Mouse (Mus musculus) kidney, embryonic 14.5 days (tissue): ENCODE data around the gene Tacc3. TPM values are rescaled to one million over a fixed set of nuclear protein-coding genes. Genes with fewer than 3 reads are reported as not detected.
A peak's percentile ranks its signal among the peaks of the same experiment; 100 is the strongest.

Experiments used
- ATAC-seq: fragments of 200-750 bp; cut with Nextera tagmentation; 2 replicates; pipeline ENCODE4 v1.8.0; 2017; ENCODE audit warnings: moderate number of reproducible peaks, mild to moderate bottlenecking, moderate TSS enrichment, moderate library complexity; ENCODE audit not compliant: low FRiP score, low TSS enrichment
- H3K27ac ChIP-seq: fragments of 300-500 bp; sonication (generic); 2 replicates; pipeline ENCODE4 v1.5.1; 2014; ENCODE audit warnings: low read depth, mild to moderate bottlenecking, low read length, moderate library complexity, mixed read lengths
- H3K27me3 ChIP-seq: fragments of 300-500 bp; sonication (generic); 2 replicates; pipeline ENCODE4 v1.6.1; 2014; ENCODE audit warnings: mild to moderate bottlenecking, low read length; ENCODE audit not compliant: control insufficient read depth, insufficient read depth
- H3K36me3 ChIP-seq: fragments of 300-500 bp; sonication (generic); 2 replicates; pipeline ENCODE4 v1.6.1; 2014; ENCODE audit warnings: low read length, mixed read lengths; ENCODE audit not compliant: control insufficient read depth, insufficient read depth
- H3K4me1 ChIP-seq: fragments of 300-500 bp; sonication (generic); 2 replicates; pipeline ENCODE4 v1.6.1; 2014; ENCODE audit warnings: low read length, mixed read lengths; ENCODE audit not compliant: control insufficient read depth, insufficient read depth
- H3K4me2 ChIP-seq: fragments of 300-500 bp; sonication (generic); replicated peaks from 2 replicates; pipeline ENCODE4 v1.6.1; 2014; ENCODE audit warnings: low read depth, mild to moderate bottlenecking, low read length
- H3K4me3 ChIP-seq: fragments of 300-500 bp; sonication (generic); 2 replicates; pipeline ENCODE4 v1.5.1; 2014; ENCODE audit warnings: mild to moderate bottlenecking, low read length
- H3K9ac ChIP-seq: fragments of 300-500 bp; sonication (generic); 2 replicates; pipeline ENCODE4 v1.6.1; 2014; ENCODE audit warnings: low read depth, mild to moderate bottlenecking, low read length, moderate library complexity
- H3K9me3 ChIP-seq: fragments of 300-500 bp; sonication (generic); 2 replicates; pipeline ENCODE4 v1.6.1; 2016; ENCODE audit warnings: low read length; ENCODE audit not compliant: control insufficient read depth
- WGBS: fragments of 180-500 bp; shearing (Covaris S2); extraction: QIAGEN DNeasy Blood & Tissue Kit; methylation state at CpG from one replicate; pipeline ENCODE4 v1.1.7; 2014; 5-methylcytosine and 5-hydroxymethylcytosine counted together
- polyA plus RNA-seq: library from polyadenylated mRNA; unstranded; fragments of >200 nt; fragmentation: Nextera tagmentation; extraction: Ambion mirVana; gene quantifications from 2 replicates; pipeline ENCODE4 v1.2.1, GENCODE M21; 2014

The Tacc3 gene
- polyA plus RNA-seq, 1 experiment from 2014 or later, result 205 TPM

DNA sequence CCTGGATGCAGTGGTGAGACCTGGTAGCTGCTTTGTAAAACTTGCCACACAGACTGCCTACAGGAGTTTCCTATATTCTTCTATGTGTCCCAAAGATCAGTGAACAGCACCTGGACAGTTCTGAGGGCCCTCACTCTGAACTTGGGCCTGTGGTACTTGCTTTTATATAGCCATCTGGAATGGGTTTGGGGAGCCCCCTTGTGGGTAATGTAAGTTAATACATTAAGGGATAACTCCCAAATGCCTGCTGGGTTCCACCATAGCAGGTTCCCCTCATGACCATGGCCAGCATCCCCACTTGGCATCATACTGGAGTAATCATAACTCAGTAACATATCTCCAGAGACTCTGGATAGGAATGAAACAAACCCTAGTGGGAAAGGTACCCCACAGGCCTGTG, 10.3 kb downstream of the Tacc3 start:
- Histone ChIP-seq H3K36me3 (peaks cover 85% of the 10 kb centered on the region), H3K9me3 (no peaks in the 10 kb centered on the region), H3K9ac (no peak overlapping the region), H3K4me1 (no peaks in the 10 kb centered on the region), H3K27ac (no peak overlapping the region), H3K4me3 (no peak overlapping the region), H3K27me3 (no peaks in the 10 kb centered on the region), H3K4me2 (no peak overlapping the region)
- ATAC-seq, result no peak

GRCm38 (mm10) chr5:33671659-33672058, 13.7 kb downstream of the Tacc3 start:
- no peak overlapping the region for H3K9ac ChIP-seq
- H3K36me3 ChIP-seq, result peaks cover 66% of the 10 kb centered on the region
- no peak overlapping the region for H3K4me3 ChIP-seq
- no peak for ATAC-seq
- no peaks in the 10 kb centered on the region for H3K9me3 ChIP-seq
- WGBS, result 87% methylated on average over 5 of the region's 5 CpGs
- no peak overlapping the region for H3K27ac ChIP-seq
- H3K4me1 ChIP-seq, result no peaks in the 10 kb centered on the region
- H3K4me2 ChIP-seq, result no peak overlapping the region
- no peaks in the 10 kb centered on the region for H3K27me3 ChIP-seq

- H3K4me1 ChIP-seq, result no peaks in the 10 kb centered on the region
- H3K4me3 ChIP-seq, result no peak overlapping the region
- no peaks in the 10 kb centered on the region for H3K9me3 ChIP-seq
- 79% methylated on average over 3 of the region's 3 CpGs for WGBS
- H3K36me3 ChIP-seq, result peaks cover 39% of the 10 kb centered on the region
- H3K27ac ChIP-seq, result no peak overlapping the region
- H3K4me2 ChIP-seq, result no peak overlapping the region
- H3K9ac ChIP-seq, result 0 out of 2 replicates have a peak overlapping the region, but pooled peaks have one; percentile 31
- H3K27me3 ChIP-seq, result no peaks in the 10 kb centered on the region
- ATAC-seq, result no peak
Observed at GRCm38 (mm10) chr5:33674439-33674838, 16.5 kb downstream of the Tacc3 start.

DNA sequence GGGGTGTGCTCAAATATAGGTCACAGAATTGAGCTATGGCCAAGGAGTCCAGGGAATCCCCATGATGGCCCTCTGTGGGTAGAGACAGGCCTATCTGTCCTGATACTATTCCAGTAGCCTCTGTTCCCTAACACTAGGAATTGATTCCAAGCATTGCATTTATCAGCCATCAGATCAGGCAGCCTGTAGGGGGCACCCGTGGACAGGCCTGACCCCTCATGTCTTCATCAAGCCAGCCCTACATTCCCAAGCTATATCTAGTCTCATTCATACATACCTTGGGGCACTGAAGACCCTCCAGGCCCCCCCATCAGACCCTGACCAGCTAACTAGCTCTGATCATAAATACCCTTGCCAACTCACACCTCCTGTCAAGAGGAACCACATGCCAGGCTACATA, 18.0 kb downstream of the Tacc3 start:
- peak; percentile 56; the same call in 1 of the 2 replicates for ATAC-seq
- 0% methylated on average over 1 of the region's 1 CpGs for WGBS
- Histone ChIP-seq H3K9ac (no peak overlapping the region), H3K4me2 (no peak overlapping the region), H3K36me3 (peaks cover 24% of the 10 kb centered on the region), H3K4me3 (no peak overlapping the region), H3K9me3 (no peaks in the 10 kb centered on the region), H3K27me3 (no peaks in the 10 kb centered on the region), H3K27ac (no peak overlapping the region), H3K4me1 (no peaks in the 10 kb centered on the region)

DNA sequence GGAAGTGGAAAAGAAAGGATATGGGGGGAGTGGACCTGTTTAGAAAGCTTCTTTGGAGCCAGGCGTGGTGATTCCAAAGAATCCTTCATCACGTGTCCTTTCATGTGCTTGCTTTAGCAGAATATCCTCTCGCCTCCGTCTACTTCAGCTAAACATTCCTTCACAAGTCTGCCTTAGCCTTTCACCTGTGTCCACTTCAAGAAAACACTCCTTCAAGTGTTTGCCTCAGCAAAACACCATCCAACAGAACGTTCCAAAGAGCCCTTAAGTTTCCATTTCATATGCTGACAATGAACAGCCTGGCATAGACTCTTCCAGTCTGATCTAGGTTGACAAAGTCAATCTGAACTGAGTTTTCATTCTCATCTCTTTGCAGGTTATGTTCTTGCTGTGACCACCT, 20.3 kb downstream of the Tacc3 start:
- H3K9ac ChIP-seq, result no peak overlapping the region
- no peaks in the 10 kb centered on the region for H3K4me1 ChIP-seq
- no peak overlapping the region for H3K4me2 ChIP-seq
- no peaks in the 10 kb centered on the region for H3K27me3 ChIP-seq
- H3K36me3 ChIP-seq, result peaks cover 4% of the 10 kb centered on the region
- no peak overlapping the region for H3K4me3 ChIP-seq
- H3K27ac ChIP-seq, result no peak overlapping the region
- no peak for ATAC-seq
- no peaks in the 10 kb centered on the region for H3K9me3 ChIP-seq
- whole genome bisulfite sequencing, result 82% methylated on average over 5 of the region's 5 CpGs

- ATAC-seq, result no peak
Observed at GRCm38 (mm10) chr5:33681044-33681443, 23.1 kb downstream of the Tacc3 start.

DNA sequence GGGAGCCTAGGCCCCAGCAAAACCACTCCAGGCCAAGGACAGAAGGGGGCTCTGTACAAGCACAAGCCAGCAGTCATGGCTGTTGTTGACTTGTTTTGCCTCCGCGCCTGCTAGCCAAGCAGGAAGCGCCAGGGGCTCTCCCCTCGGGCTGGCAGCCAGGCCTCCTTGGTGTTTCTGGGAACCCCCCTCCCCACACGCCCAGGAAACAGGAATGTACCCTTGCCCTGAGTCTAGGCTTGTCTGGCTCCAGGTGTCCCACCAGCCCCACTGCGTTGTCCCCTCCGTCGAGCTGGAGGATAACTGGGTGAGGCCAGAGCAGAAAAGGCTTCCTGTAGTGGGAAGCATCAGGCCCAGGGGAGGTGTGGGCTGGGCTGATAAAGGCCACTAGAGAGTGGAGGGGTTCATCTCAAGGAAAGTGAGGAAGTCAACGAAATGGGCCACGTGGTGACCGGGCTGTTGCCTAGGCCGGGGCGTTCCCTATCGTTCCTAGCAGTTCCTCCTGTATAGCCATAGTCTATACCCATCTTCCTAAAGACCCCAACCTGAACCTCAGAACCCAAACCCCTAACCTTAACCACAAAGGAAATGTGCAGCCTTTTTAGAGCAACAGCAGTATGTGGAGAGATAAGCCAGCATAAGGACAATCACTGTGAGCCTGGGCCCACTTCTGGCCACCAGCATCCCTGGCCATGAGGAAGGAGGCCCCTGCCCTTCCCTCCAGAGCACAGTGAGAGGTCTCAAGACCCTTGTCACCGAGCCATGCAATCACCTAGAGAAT, 23.9 kb downstream of the Tacc3 start:
- H3K9ac ChIP-seq, result no peak overlapping the region
- no peak overlapping the region for H3K4me3 ChIP-seq
- WGBS, result 81% methylated on average over 15 of the region's 15 CpGs
- H3K27me3 ChIP-seq, result no peaks in the 10 kb centered on the region
- H3K4me2 ChIP-seq, result no peak overlapping the region
- no peak for ATAC-seq
- H3K27ac ChIP-seq, result no peak overlapping the region
- H3K9me3 ChIP-seq, result no peaks in the 10 kb centered on the region
- H3K4me1 ChIP-seq, result no peaks in the 10 kb centered on the region
- no peaks in the 10 kb centered on the region for H3K36me3 ChIP-seq

More at GRCm38 (mm10) chr5:33681044-33681443, 23.1 kb downstream of the Tacc3 start:
- Histone ChIP-seq H3K27ac (no peak overlapping the region), H3K36me3 (no peaks in the 10 kb centered on the region), H3K4me1 (no peaks in the 10 kb centered on the region), H3K27me3 (no peaks in the 10 kb centered on the region), H3K4me2 (no peak overlapping the region), H3K9ac (no peak overlapping the region), H3K9me3 (no peaks in the 10 kb centered on the region), H3K4me3 (no peak overlapping the region)
- 47% methylated on average over 3 of the region's 3 CpGs for WGBS

DNA sequence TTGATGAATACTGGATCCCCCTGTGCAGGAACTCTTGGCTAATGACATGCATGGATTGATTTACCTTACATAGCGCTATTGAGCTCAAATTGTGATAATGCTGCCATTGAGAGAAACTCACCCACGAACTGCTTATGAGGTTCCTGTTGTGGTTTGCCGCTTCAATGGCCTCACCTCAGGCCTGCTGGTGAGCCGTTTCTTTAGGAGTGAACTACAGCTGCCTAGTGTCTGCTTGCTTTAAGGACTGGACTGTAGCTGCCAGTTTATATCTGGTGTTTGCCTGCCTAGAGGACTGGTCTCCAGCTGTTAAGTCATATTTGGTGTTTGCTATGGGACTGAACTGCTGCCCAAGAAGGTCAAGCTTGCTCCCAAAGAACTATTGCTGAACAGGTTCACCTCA, 25.0 kb downstream of the Tacc3 start:
- Histone ChIP-seq H3K27ac (no peak overlapping the region), H3K9me3 (no peaks in the 10 kb centered on the region), H3K4me2 (no peak overlapping the region), H3K4me1 (no peaks in the 10 kb centered on the region), H3K9ac (no peak overlapping the region), H3K36me3 (no peaks in the 10 kb centered on the region), H3K4me3 (no peak overlapping the region), H3K27me3 (no peaks in the 10 kb centered on the region)
- 73% methylated on average over 4 of the region's 4 CpGs for WGBS
- no peak for ATAC-seq

GRCm38 (mm10) chr5:33683897-33684652, 26.1 kb downstream of the Tacc3 start:
- H3K9ac ChIP-seq, result no peak overlapping the region
- no peaks in the 10 kb centered on the region for H3K27me3 ChIP-seq
- H3K36me3 ChIP-seq, result no peaks in the 10 kb centered on the region
- no peaks in the 10 kb centered on the region for H3K9me3 ChIP-seq
- no peak overlapping the region for H3K4me2 ChIP-seq
- no peak overlapping the region for H3K27ac ChIP-seq
- ATAC-seq, result peak; percentile 74; the same call in 1 of the 2 replicates
- 54% methylated on average over 7 of the region's 7 CpGs for WGBS
- H3K4me1 ChIP-seq, result peaks cover 1% of the 10 kb centered on the region; the same call in 1 of the 2 replicates
- H3K4me3 ChIP-seq, result no peak overlapping the region
